Mouse (Mus musculus): Measurements from ENCODE around the gene Usp6nl. TPM values are rescaled to one million over a fixed set of nuclear protein-coding genes. Genes with fewer than 3 reads are reported as not detected.

The Usp6nl gene
- total and polyA plus RNA-seq, 3 experiments, result 8.9 to 67.1 (median 24.8) TPM

DNA sequence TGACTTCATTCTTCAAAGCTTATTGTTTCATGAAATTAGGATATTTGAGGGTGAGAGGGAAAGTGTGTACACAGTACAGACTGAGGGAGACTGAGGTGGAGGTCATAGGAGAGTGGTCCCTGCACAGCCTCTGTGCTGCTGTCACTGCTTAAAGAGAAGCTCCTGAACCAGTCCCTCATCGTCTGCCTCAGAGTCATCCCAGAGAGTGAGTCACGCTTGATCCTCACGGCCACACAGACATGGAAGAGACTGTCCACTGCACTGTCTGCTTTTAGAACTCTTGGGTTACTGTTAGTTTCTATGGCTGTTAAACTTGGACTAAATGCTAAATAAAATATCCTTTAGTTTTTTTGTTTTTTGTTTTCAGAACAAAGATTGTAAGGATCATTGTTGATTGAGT is 3.2 kb downstream of the Usp6nl start:
- no peaks in the 10 kb centered on the region for H3K27me3 ChIP-seq (ENCODE audit: control insufficient read depth in 1 of 2, insufficient read depth in 2 of 2, low read length in 2 of 2)
- no peak overlapping the region for H3K27ac ChIP-seq (ENCODE audit: control insufficient read depth, low read depth, low read length)
- H3K79me2 ChIP-seq (ENCODE audit: control insufficient read depth, insufficient read depth, low read length, poor library complexity), result peaks cover 61% of the 10 kb centered on the region
- TF ChIP-seq ZNF384 (IDR thresholded peaks at IDR 0.05; ENCODE audit: low read depth, low read length) (no peak), MYC (IDR thresholded peaks at IDR 0.05; ENCODE audit: low read depth, low read length) (no peak), ZC3H11A (IDR thresholded peaks at IDR 0.05; ENCODE audit: low read depth, low read length) (no peak), GABPA (IDR thresholded peaks at IDR 0.05; ENCODE audit: low read depth, low read length) (no peak), GATA1 (IDR thresholded peaks at IDR 0.05; ENCODE audit: low read depth, low read length) (no peak), CHD2 (IDR thresholded peaks at IDR 0.05; ENCODE audit: low read length) (no peak), ZKSCAN1 (IDR thresholded peaks at IDR 0.05; ENCODE audit: low read depth, low read length) (no peak), POLR2A (IDR thresholded peaks at IDR 0.05; ENCODE audit: control insufficient read depth in 1 of 2, insufficient read depth in 1 of 2, low read depth in 1 of 2, low read length in 2 of 2, poor library complexity in 1 of 2) (no peak)
- no peak for DNase-seq (ENCODE audit: low read depth, low spot score)
- H3K4me3 ChIP-seq (ENCODE audit: control insufficient read depth in 1 of 2, insufficient read depth in 1 of 2, low read depth in 2 of 2, low read length in 2 of 2), result no peak overlapping the region
- no peak overlapping the region for H3K9ac ChIP-seq (ENCODE audit: control insufficient read depth, low read depth, low read length, poor library complexity, severe bottlenecking)
- H3K4me1 ChIP-seq (ENCODE audit: control insufficient read depth in 1 of 2, insufficient read depth in 2 of 2, low read length in 2 of 2), result peaks cover 14 to 29% of the 10 kb centered on the region in 2 experiments
- no peaks in the 10 kb centered on the region for H3K9me3 ChIP-seq (replicated peaks; ENCODE audit: insufficient read depth, low read length)
- H3K36me3 ChIP-seq (ENCODE audit: control insufficient read depth in 1 of 2, insufficient read depth in 2 of 2, low read length in 2 of 2), result peaks cover 0 to 33% of the 10 kb centered on the region in 2 experiments; a peak in 2 of 4 replicates

DNA sequence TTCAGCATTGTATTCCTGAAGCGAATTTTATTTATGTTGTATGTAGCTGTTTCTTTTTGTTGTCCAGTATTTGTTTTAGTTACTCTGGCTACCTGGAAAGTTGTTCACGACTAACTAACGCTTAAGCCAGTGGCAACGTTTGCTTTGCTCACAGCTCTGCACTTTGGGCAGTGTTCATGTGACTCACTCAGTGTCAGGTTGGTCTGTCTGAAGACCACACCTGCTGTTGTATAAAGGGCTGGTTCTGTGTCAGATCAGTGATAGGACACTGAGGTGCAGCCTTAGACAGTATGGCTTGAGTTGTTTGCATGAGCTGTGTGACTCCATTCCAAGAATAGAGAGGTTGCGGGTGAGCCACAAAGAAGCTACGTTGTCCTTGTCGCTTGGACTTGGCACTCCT is 6.5 kb downstream of the Usp6nl start:
- no peaks in the 10 kb centered on the region for H3K9me3 ChIP-seq (replicated peaks; ENCODE audit: insufficient read depth, low read length)
- H3K36me3 ChIP-seq (ENCODE audit: control insufficient read depth in 1 of 2, insufficient read depth in 2 of 2, low read length in 2 of 2), result peaks cover 0 to 56% of the 10 kb centered on the region in 2 experiments; a peak in 2 of 4 replicates
- no peak overlapping the region for H3K9ac ChIP-seq (ENCODE audit: control insufficient read depth, low read depth, low read length, poor library complexity, severe bottlenecking)
- no peak overlapping the region for H3K27ac ChIP-seq (ENCODE audit: control insufficient read depth, low read depth, low read length)
- H3K27me3 ChIP-seq (ENCODE audit: control insufficient read depth in 1 of 2, insufficient read depth in 2 of 2, low read length in 2 of 2), result no peaks in the 10 kb centered on the region
- H3K4me1 ChIP-seq (ENCODE audit: control insufficient read depth in 1 of 2, insufficient read depth in 2 of 2, low read length in 2 of 2), result peaks cover 35 to 42% of the 10 kb centered on the region in 2 experiments
- peaks cover 69% of the 10 kb centered on the region for H3K79me2 ChIP-seq (ENCODE audit: control insufficient read depth, insufficient read depth, low read length, poor library complexity)
- TF ChIP-seq KAT2A (conservative IDR thresholded peaks at IDR 0.05; ENCODE audit: low read depth, low read length) (no peak), GABPA (IDR thresholded peaks at IDR 0.05; ENCODE audit: low read depth, low read length) (no peak), RCOR1 (IDR thresholded peaks at IDR 0.05; ENCODE audit: low read depth, low read length) (no peak), HCFC1 (IDR thresholded peaks at IDR 0.05; ENCODE audit: low read depth, low read length) (no peak), ETS1 (IDR thresholded peaks at IDR 0.05; ENCODE audit: low read depth, low read length) (no peak), EP300 (IDR thresholded peaks at IDR 0.05; ENCODE audit: low read depth in 1 of 2, low read length in 2 of 2) (no peak)
- DNase-seq (ENCODE audit: low read depth, low spot score), result no peak
- no peak overlapping the region for H3K4me3 ChIP-seq (ENCODE audit: control insufficient read depth in 1 of 2, insufficient read depth in 1 of 2, low read depth in 2 of 2, low read length in 2 of 2)

DNA sequence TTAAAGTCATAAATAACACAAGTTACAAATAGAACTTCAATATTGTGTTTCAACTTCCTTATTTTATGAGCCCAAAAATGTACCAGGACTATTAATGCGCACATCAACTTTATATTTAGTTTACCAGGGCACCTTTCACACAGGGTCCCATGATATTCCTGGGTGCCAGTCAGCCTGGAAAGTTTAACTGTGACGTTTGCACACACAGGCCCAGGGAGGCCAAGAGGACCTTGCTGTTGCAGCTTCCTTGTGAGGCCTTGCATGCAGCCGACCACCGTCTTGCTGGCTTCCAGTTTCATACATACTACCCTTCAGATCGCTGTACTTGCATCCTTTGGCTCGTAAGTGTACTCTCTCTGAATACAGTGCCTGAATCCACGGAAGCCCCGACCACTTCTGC is 8.3 kb downstream of the Usp6nl start:
- DNase-seq (ENCODE audit: low read depth, low spot score), result peak; percentile 54
- H3K4me3 ChIP-seq (ENCODE audit: control insufficient read depth in 1 of 2, insufficient read depth in 1 of 2, low read depth in 2 of 2, low read length in 2 of 2), result no peak overlapping the region
- no peak overlapping the region for H3K9ac ChIP-seq (ENCODE audit: control insufficient read depth, low read depth, low read length, poor library complexity, severe bottlenecking)
- TF ChIP-seq CHD1 (IDR thresholded peaks at IDR 0.05; ENCODE audit: low read depth, low read length) (no peak), POLR2AphosphoS2 (IDR thresholded peaks at IDR 0.05; ENCODE audit: low read length) (no peak), MAFK (IDR thresholded peaks at IDR 0.05; ENCODE audit: borderline replicate concordance, low read depth, low read length) (no peak), ELF1 (IDR thresholded peaks at IDR 0.05; ENCODE audit: low read depth, low read length) (no peak), UBTF (IDR thresholded peaks at IDR 0.05; ENCODE audit: borderline replicate concordance, insufficient read depth, low read depth, low read length) (no peak)
- H3K9me3 ChIP-seq (replicated peaks; ENCODE audit: insufficient read depth, low read length), result no peaks in the 10 kb centered on the region
- H3K4me1 ChIP-seq (ENCODE audit: control insufficient read depth in 1 of 2, insufficient read depth in 2 of 2, low read length in 2 of 2), result peaks cover 50 to 51% of the 10 kb centered on the region in 2 experiments
- peak overlapping the region; percentile 28 for H3K27ac ChIP-seq (ENCODE audit: control insufficient read depth, low read depth, low read length)
- peaks cover 63% of the 10 kb centered on the region for H3K79me2 ChIP-seq (ENCODE audit: control insufficient read depth, insufficient read depth, low read length, poor library complexity)
- H3K36me3 ChIP-seq (ENCODE audit: control insufficient read depth in 1 of 2, insufficient read depth in 2 of 2, low read length in 2 of 2), result peaks cover 0 to 60% of the 10 kb centered on the region in 2 experiments; a peak in 2 of 4 replicates
- no peaks in the 10 kb centered on the region for H3K27me3 ChIP-seq (ENCODE audit: control insufficient read depth in 1 of 2, insufficient read depth in 2 of 2, low read length in 2 of 2)
